Mouse (Mus musculus): ENCODE measurements around the gene Gps2. TPM values are rescaled to one million over a fixed set of nuclear protein-coding genes. Genes with fewer than 3 reads are reported as not detected.

Gene Gps2
- total and polyA plus RNA-seq, 3 experiments, result 25.0 to 73.6 (median 29.4) TPM

- Histone ChIP-seq H3K9ac (ENCODE audit: insufficient read depth, low read depth) (peak within 1 kb of the TSS; percentile 97), H3K4me1 (ENCODE audit: control insufficient read depth in 1 of 2, insufficient read depth in 2 of 2) (peaks cover 10 to 41% of the 10 kb centered on the region in 2 experiments), H3K9me3 (replicated peaks; ENCODE audit: low read length) (no peaks in the 10 kb centered on the region), H3K36me3 (replicated peaks in 1 of 2; ENCODE audit: control insufficient read depth in 1 of 2, insufficient read depth in 1 of 2, low read length in 1 of 2) (peaks cover 26 to 31% of the 10 kb centered on the region in 2 experiments), H3K27me3 (replicated peaks) (no peaks in the 10 kb centered on the region), H3K27ac (ENCODE audit: insufficient read depth, low read depth) (peak within 1 kb of the TSS; percentile 94), H3K79me2 (replicated peaks; ENCODE audit: control insufficient read depth, extremely low read depth, insufficient read depth, poor library complexity, severe bottlenecking) (peaks cover 47% of the 10 kb centered on the region), H3K4me3 (replicated peaks in 1 of 3; ENCODE audit: low read depth in 2 of 3, low read length in 2 of 3, poor library complexity in 1 of 3) (peak within 1 kb of the TSS; percentile 90 to 99 (median 95)), H3K4me2 (ENCODE audit: insufficient read depth, low read depth, poor library complexity, severe bottlenecking) (peak within 1 kb of the TSS; percentile 94)
- dilution Hi-C loops (cut with MboI; ENCODE audit: extremely low pct_ligation_motif_present, extremely low pct_unique_long_range_greater_than_20kb, low sequenced_read_pairs) (no loop called here), in situ Hi-C loops (cut with MboI; ENCODE audit: low pct_ligation_motif_present, low pct_unique_long_range_greater_than_20kb, low sequenced_read_pairs) (no loop called here)
- TF ChIP-seq MAX (IDR thresholded peaks at IDR 0.05; ENCODE audit: low read length) (peak; percentile 99), PAX5 (IDR thresholded peaks at IDR 0.05; ENCODE audit: low read length) (no peak), SMC3 (IDR thresholded peaks at IDR 0.05; ENCODE audit: low read depth, low read length) (peak; percentile 37; the same call in 1 of the 2 replicates), ZKSCAN1 (IDR thresholded peaks at IDR 0.05; ENCODE audit: borderline replicate concordance, low read depth, low read length) (no peak), EP300 (IDR thresholded peaks at IDR 0.05; ENCODE audit: low read length) (no peak), MAFK (IDR thresholded peaks at IDR 0.05; ENCODE audit: insufficient replicate concordance, low read length) (no peak), MAZ (IDR thresholded peaks at IDR 0.05; ENCODE audit: low read depth, low read length) (peak; percentile 88), KAT2A (IDR thresholded peaks at IDR 0.05; ENCODE audit: insufficient replicate concordance, low read length) (0 out of 2 replicates have a peak, but pooled peaks have one; percentile 74), ETS1 (conservative IDR thresholded peaks at IDR 0.05; ENCODE audit: low read depth, low read length) (peak; percentile 60), RCOR1 (conservative IDR thresholded peaks at IDR 0.05; ENCODE audit: low read depth, low read length) (peak; percentile 93), MEF2A (IDR thresholded peaks at IDR 0.05; ENCODE audit: borderline replicate concordance, low read depth, low read length) (peak; percentile 84), NELFE (IDR thresholded peaks at IDR 0.05; ENCODE audit: low read depth, low read length) (peak; percentile 99), CTCF (conservative IDR thresholded peaks at IDR 0.05 in 1 of 2, IDR thresholded peaks at IDR 0.05 in 1 of 2; ENCODE audit: low read depth in 2 of 2, low read length in 2 of 2) (peak; percentile 20 to 72; a peak in 3 of 4 replicates), ZMIZ1 (IDR thresholded peaks at IDR 0.05; ENCODE audit: low read depth, low read length) (peak; percentile 97), NRF1 (IDR thresholded peaks at IDR 0.05; ENCODE audit: low read depth, low read length) (peak; percentile 85), SIN3A (IDR thresholded peaks at IDR 0.05; ENCODE audit: low read length) (peak; percentile 98), USF2 (conservative IDR thresholded peaks at IDR 0.05; ENCODE audit: low read depth, low read length) (peak; percentile 92), GABPA (IDR thresholded peaks at IDR 0.05; ENCODE audit: insufficient replicate concordance, low read depth, low read length) (no peak), JUND (conservative IDR thresholded peaks at IDR 0.05; ENCODE audit: low read depth, low read length) (no peak), USF1 (IDR thresholded peaks at IDR 0.05; ENCODE audit: low read depth, low read length) (peak; percentile 94), ZNF384 (IDR thresholded peaks at IDR 0.05; ENCODE audit: low read depth, low read length) (peak; percentile 100), TCF12 (IDR thresholded peaks at IDR 0.05; ENCODE audit: low read depth, low read length) (peak; percentile 85), ZC3H11A (IDR thresholded peaks at IDR 0.05; ENCODE audit: low read depth, low read length) (no peak), ELF1 (IDR thresholded peaks at IDR 0.05; ENCODE audit: low read depth, low read length) (peak; percentile 87), CHD2 (IDR thresholded peaks at IDR 0.05; ENCODE audit: low read length) (no peak), MXI1 (IDR thresholded peaks at IDR 0.05; ENCODE audit: low read depth, low read length) (peak; percentile 99), HCFC1 (IDR thresholded peaks at IDR 0.05; ENCODE audit: low read depth, low read length) (peak; percentile 76), BHLHE40 (IDR thresholded peaks at IDR 0.05; ENCODE audit: low read depth, low read length) (peak; percentile 99), MYC (IDR thresholded peaks at IDR 0.05; ENCODE audit: low read depth, low read length) (peak; percentile 100), UBTF (IDR thresholded peaks at IDR 0.05; ENCODE audit: low read depth, low read length) (peak; percentile 68; the same call in 1 of the 2 replicates), TBP (conservative IDR thresholded peaks at IDR 0.05; ENCODE audit: low read depth, low read length) (peak; percentile 93), IRF4 (IDR thresholded peaks at IDR 0.05; ENCODE audit: low read depth, low read length) (peak; percentile 18; the same call in 1 of the 2 replicates), POLR2A (IDR thresholded peaks at IDR 0.05; ENCODE audit: low read depth, low read length) (peak; percentile 98), POLR2AphosphoS2 (IDR thresholded peaks at IDR 0.05; ENCODE audit: low read depth, low read length) (peak; percentile 99), E2F4 (IDR thresholded peaks at IDR 0.05; ENCODE audit: insufficient replicate concordance, low read depth, low read length) (peak; percentile 80; the same call in 1 of the 2 replicates), JUN (IDR thresholded peaks at IDR 0.05; ENCODE audit: insufficient read depth, low read depth, low read length) (peak; percentile 38; the same call in 1 of the 2 replicates), RAD21 (IDR thresholded peaks at IDR 0.05; ENCODE audit: low read depth, low read length) (no peak; the same call in 1 of the 2 replicates), CHD1 (IDR thresholded peaks at IDR 0.05; ENCODE audit: low read depth, low read length) (no peak; the same call in 1 of the 2 replicates)
- DNase-seq (ENCODE audit: extremely low read depth), result peak; percentile 100
Observed at GRCm38 (mm10) chr11:69921114-69922011, 7.7 kb downstream of the Gps2 start, which contains the start of gene Eif5a. Gene Eif5a (minus strand): TSS chr11:69921958.
